Mouse (Mus musculus) MEL (cell line): Measurements from ENCODE around the gene Gm20388. TPM values are rescaled to one million over a fixed set of nuclear protein-coding genes. Genes with fewer than 3 reads are reported as not detected.

ENCODE experiments used
- DNase-seq: peaks from one replicate; pipeline ENCODE4 v3.0.0; 2011; ENCODE audit warnings: low read depth, low spot score
- H3K27ac ChIP-seq: 2 replicates; pipeline ENCODE4 v1.5.1; 2012; ENCODE audit warnings: low read depth, mild to moderate bottlenecking, control low read depth, low read length, moderate library complexity; ENCODE audit not compliant: control insufficient read depth
- H3K27me3 ChIP-seq, 2 experiments: fragments of 150-350 bp in 1 of 2; sonication (generic) in 1 of 2; 2 replicates each; pipeline ENCODE4 v1.6.1; 2012; ENCODE audit warnings: low read length in 2 of 2, mild to moderate bottlenecking in 2 of 2, improper control_type of control experiment in 1 of 2, moderate library complexity in 1 of 2; ENCODE audit not compliant: insufficient read depth in 2 of 2, control insufficient read depth in 1 of 2
- H3K36me3 ChIP-seq, 2 experiments: 2 replicates each; pipeline ENCODE4 v1.6.1; 2012 to 2014; ENCODE audit warnings: low read length in 2 of 2, improper control_type of control experiment in 1 of 2, inconsistent platforms in 1 of 2, mild to moderate bottlenecking in 1 of 2; ENCODE audit not compliant: insufficient read depth in 2 of 2, control insufficient read depth in 1 of 2
- H3K4me1 ChIP-seq, 2 experiments: fragments of 150-350 bp in 1 of 2; sonication (generic) in 1 of 2; 2 replicates each; pipeline ENCODE4 v1.6.1; 2012; ENCODE audit warnings: low read length in 2 of 2, improper control_type of control experiment in 1 of 2, mild to moderate bottlenecking in 1 of 2; ENCODE audit not compliant: insufficient read depth in 2 of 2, control insufficient read depth in 1 of 2
- H3K4me3 ChIP-seq, 2 experiments: fragments of 150-350 bp in 1 of 2; sonication (generic) in 1 of 2; 2 replicates each; pipeline ENCODE4 v1.5.1; 2012; ENCODE audit warnings: low read depth in 2 of 2, low read length in 2 of 2, mild to moderate bottlenecking in 2 of 2, moderate library complexity in 2 of 2, control low read depth in 1 of 2, improper control_type of control experiment in 1 of 2; ENCODE audit not compliant: control insufficient read depth in 1 of 2, insufficient read depth in 1 of 2
- H3K79me2 ChIP-seq: 2 replicates; pipeline ENCODE4 v1.6.1; 2012; ENCODE audit warnings: mild to moderate bottlenecking, low read length, moderate library complexity; ENCODE audit not compliant: control insufficient read depth, poor library complexity, insufficient read depth
- H3K9ac ChIP-seq: 2 replicates; pipeline ENCODE4 v1.6.1; 2012; ENCODE audit warnings: low read depth, mild to moderate bottlenecking, control low read depth, low read length, moderate library complexity; ENCODE audit not compliant: control insufficient read depth, poor library complexity, severe bottlenecking
- H3K9me3 ChIP-seq: fragments of 150-350 bp; sonication (generic); replicated peaks from 2 replicates; pipeline ENCODE4 v1.6.1; 2012; ENCODE audit warnings: mild to moderate bottlenecking, low read length, improper control_type of control experiment, moderate library complexity; ENCODE audit not compliant: insufficient read depth
- CHD1 ChIP-seq: IDR thresholded peaks from 2 replicates; pipeline ENCODE4 v1.6.1; 2012; ENCODE audit warnings: low read depth, mild to moderate bottlenecking, inconsistent platforms, low read length, improper control_type of control experiment
- E2F4 ChIP-seq: IDR thresholded peaks from 2 replicates; pipeline ENCODE4 v1.6.1; 2011; ENCODE audit warnings: low read depth, low read length, improper control_type of control experiment, borderline replicate concordance
- GABPA ChIP-seq: IDR thresholded peaks from 2 replicates; pipeline ENCODE4 v1.6.1; 2012; ENCODE audit warnings: low read depth, mild to moderate bottlenecking, inconsistent platforms, low read length, improper control_type of control experiment, moderate library complexity
- MAFK ChIP-seq: IDR thresholded peaks from 2 replicates; pipeline ENCODE4 v1.6.1; 2011; ENCODE audit warnings: low read depth, mild to moderate bottlenecking, low read length, improper control_type of control experiment, borderline replicate concordance
- MAZ ChIP-seq: IDR thresholded peaks from 2 replicates; pipeline ENCODE4 v1.6.1; 2012; ENCODE audit warnings: low read depth, mild to moderate bottlenecking, inconsistent platforms, low read length, improper control_type of control experiment
- MEF2A ChIP-seq: IDR thresholded peaks from 2 replicates; pipeline ENCODE4 v1.6.1; 2014; ENCODE audit warnings: low read depth, mild to moderate bottlenecking, inconsistent platforms, low read length, improper control_type of control experiment; ENCODE audit not compliant: poor library complexity, insufficient replicate concordance, severe bottlenecking; ENCODE audit errors: extremely low read depth
- POLR2A ChIP-seq, 2 experiments: IDR thresholded peaks; 2 replicates each; pipeline ENCODE4 v1.6.1; 2011 to 2012; ENCODE audit warnings: low read length in 2 of 2, mild to moderate bottlenecking in 2 of 2, control low read depth in 1 of 2, improper control_type of control experiment in 1 of 2, low read depth in 1 of 2, moderate library complexity in 1 of 2; ENCODE audit not compliant: control insufficient read depth in 1 of 2, insufficient read depth in 1 of 2, poor library complexity in 1 of 2
- POLR2AphosphoS5 ChIP-seq: IDR thresholded peaks from 2 replicates; pipeline ENCODE4 v1.6.1; 2012; ENCODE audit warnings: low read depth, borderline replicate concordance, mild to moderate bottlenecking, inconsistent platforms, low read length, moderate library complexity, mixed read lengths
- RAD21 ChIP-seq: IDR thresholded peaks from 2 replicates; pipeline ENCODE4 v1.6.1; 2011; ENCODE audit warnings: mild to moderate bottlenecking, low read depth, low read length, improper control_type of control experiment
- RCOR1 ChIP-seq: IDR thresholded peaks from 2 replicates; pipeline ENCODE4 v1.6.1; 2012; ENCODE audit warnings: low read depth, mild to moderate bottlenecking, inconsistent platforms, low read length, improper control_type of control experiment
- TAL1 ChIP-seq: IDR thresholded peaks from 2 replicates; pipeline ENCODE4 v1.6.1; 2012; ENCODE audit warnings: mild to moderate bottlenecking, inconsistent platforms, low read length, moderate library complexity, mixed read lengths
- USF1 ChIP-seq: IDR thresholded peaks from 2 replicates; pipeline ENCODE4 v1.6.1; 2014; ENCODE audit warnings: low read depth, mild to moderate bottlenecking, inconsistent platforms, low read length, improper control_type of control experiment, moderate library complexity
- ZNF384 ChIP-seq: IDR thresholded peaks from 2 replicates; pipeline ENCODE4 v1.6.1; 2012; ENCODE audit warnings: low read depth, mild to moderate bottlenecking, inconsistent platforms, low read length, improper control_type of control experiment
- polyA plus RNA-seq, 2 experiments: library from polyadenylated mRNA; stranded (reverse) in 1 of 2; unstranded in 1 of 2; fragments of >175 nt in 1 of 2; fragments of >200 nt in 1 of 2; gene quantifications; 2 replicates each; pipeline versions ENCODE4 v1.2.1 to v1.2.4; 2012; ENCODE audit warnings: low replicate concordance in 2 of 2, low read depth in 1 of 2; ENCODE audit not compliant: insufficient read length in 2 of 2, insufficient read depth in 1 of 2, missing spikeins in 1 of 2
- total RNA-seq: library from RNA; depleted of rRNA; stranded (reverse); fragments of 300-350 nt; gene quantifications from 2 replicates; pipeline ENCODE4 v1.2.3, GENCODE M21; 2012

The Gm20388 gene
- total and polyA plus RNA-seq, 3 experiments = 11.1 to 17.8 TPM; not detected in 1

DNA sequence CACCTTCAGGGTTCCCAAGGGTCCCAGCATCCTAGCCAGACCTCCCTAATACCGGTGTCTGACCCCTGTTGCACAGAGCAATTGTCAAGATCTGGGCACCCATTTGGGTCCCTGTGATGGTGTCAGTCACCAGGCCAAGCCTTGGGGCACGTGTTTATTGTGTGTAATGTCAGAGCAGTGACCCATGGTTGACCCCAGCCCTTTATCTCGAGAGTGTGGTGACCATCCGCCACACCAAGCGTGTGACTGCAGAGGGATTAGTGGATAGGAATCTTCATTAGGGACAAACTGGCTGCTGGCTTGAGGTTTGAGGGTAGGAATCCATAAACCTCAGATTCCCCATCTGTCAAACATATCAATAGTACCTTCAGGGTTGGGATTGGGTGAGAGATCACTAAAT is 2758.7 kb downstream of the Gm20388 start:
- peaks cover 24 to 39% of the 10 kb centered on the region in 2 experiments for H3K36me3 ChIP-seq
- H3K9ac ChIP-seq = no peak overlapping the region
- no peaks in the 10 kb centered on the region for H3K9me3 ChIP-seq
- H3K4me3 ChIP-seq = no peak overlapping the region
- no peak overlapping the region for H3K27ac ChIP-seq
- DNase-seq = no peak
- TF ChIP-seq POLR2AphosphoS5 (0 out of 2 replicates have a peak, but pooled peaks have one; percentile 38), MAFK (no peak)
- peaks cover 89% of the 10 kb centered on the region for H3K79me2 ChIP-seq
- peaks cover 14 to 45% of the 10 kb centered on the region in 2 experiments for H3K4me1 ChIP-seq
- no peaks in the 10 kb centered on the region for H3K27me3 ChIP-seq

DNA sequence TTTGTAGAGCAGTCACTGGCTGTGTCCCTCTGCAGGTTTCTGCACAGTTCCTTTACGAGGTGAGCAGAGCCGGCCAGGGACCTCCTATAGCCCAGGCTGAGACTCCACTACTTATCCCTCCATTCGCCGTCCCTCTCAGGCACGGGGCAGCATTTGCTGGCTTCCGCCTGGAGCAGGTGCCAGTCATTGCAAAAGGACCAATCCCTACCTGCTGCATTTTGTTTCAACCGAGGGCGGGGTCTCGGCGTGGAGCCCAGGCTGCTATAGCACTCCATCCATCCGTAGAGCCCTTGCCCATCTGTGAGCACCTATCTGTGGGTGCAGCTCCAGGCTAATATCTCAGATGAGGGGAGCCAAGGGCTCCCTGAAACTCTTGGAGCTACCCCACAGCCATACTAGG is 2759.4 kb downstream of the Gm20388 start:
- peaks cover 20 to 39% of the 10 kb centered on the region in 2 experiments for H3K36me3 ChIP-seq
- peaks cover 14 to 45% of the 10 kb centered on the region in 2 experiments for H3K4me1 ChIP-seq
- no peak for TF ChIP-seq CHD1
- peak in 1 of 2 experiments; percentile 9; a peak in 1 of 4 replicates for TF ChIP-seq POLR2A (IDR thresholded peaks at IDR 0.05; ENCODE audit: control insufficient read depth in 1 of 2, insufficient read depth in 1 of 2, low read depth in 1 of 2, low read length in 2 of 2, poor library complexity in 1 of 2)

GRCm38 (mm10) chr8:122670718-122671117 is 2760.1 kb downstream of the Gm20388 start:
- Histone ChIP-seq H3K27ac (no peak overlapping the region), H3K9ac (no peak overlapping the region), H3K27me3 (no peaks in the 10 kb centered on the region), H3K4me3 (no peak overlapping the region), H3K36me3 (peaks cover 16 to 37% of the 10 kb centered on the region in 2 experiments), H3K4me1 (peaks cover 11 to 43% of the 10 kb centered on the region in 2 experiments), H3K79me2 (peaks cover 89% of the 10 kb centered on the region), H3K9me3 (no peaks in the 10 kb centered on the region)
- DNase-seq = no peak
- TF ChIP-seq ZNF384 = no peak
- TF ChIP-seq RAD21 = no peak
- TF ChIP-seq POLR2A (IDR thresholded peaks at IDR 0.05; ENCODE audit: control insufficient read depth in 1 of 2, insufficient read depth in 1 of 2, low read depth in 1 of 2, low read length in 2 of 2, poor library complexity in 1 of 2) = 0 out of 4 replicates have a peak, but pooled peaks of 1 of the 2 experiments have one; percentile 24

More for the DNA sequence above, 2759.4 kb downstream of the Gm20388 start:
- no peak overlapping the region for H3K27ac ChIP-seq
- DNase-seq = no peak
- H3K79me2 ChIP-seq = peaks cover 89% of the 10 kb centered on the region
- no peak overlapping the region for H3K9ac ChIP-seq
- H3K9me3 ChIP-seq = no peaks in the 10 kb centered on the region
- no peaks in the 10 kb centered on the region for H3K27me3 ChIP-seq
- H3K4me3 ChIP-seq = no peak overlapping the region

- Histone ChIP-seq H3K79me2 (peaks cover 90% of the 10 kb centered on the region), H3K9ac (no peak overlapping the region), H3K4me1 (peaks cover 7 to 33% of the 10 kb centered on the region in 2 experiments), H3K4me3 (no peak overlapping the region), H3K27me3 (no peaks in the 10 kb centered on the region), H3K9me3 (no peaks in the 10 kb centered on the region), H3K27ac (no peak overlapping the region), H3K36me3 (peaks cover 16 to 27% of the 10 kb centered on the region in 2 experiments)
- no peak for DNase-seq
- TF ChIP-seq TAL1 (no peak), GABPA (no peak), RCOR1 (no peak), USF1 (no peak), E2F4 (no peak), MAZ (no peak), MEF2A (no peak)
Measured at GRCm38 (mm10) chr8:122671894-122672293, 2761.3 kb downstream of the Gm20388 start.
